Mouse (Mus musculus) small intestine, adult 2 months (tissue): Measurements from ENCODE around the gene Mapk6.

Source experiments
- CTCF ChIP-seq: fragments of 200-500 bp; IDR thresholded peaks from 2 replicates; pipeline ENCODE4 v1.5.1; 2012; ENCODE audit warnings: low read depth, mild to moderate bottlenecking, control low read depth, inconsistent platforms, low read length, moderate library complexity, mixed read lengths; ENCODE audit not compliant: insufficient replicate concordance, insufficient read length; ENCODE audit errors: extremely low read depth
- POLR2A ChIP-seq: fragments of 200-500 bp; IDR thresholded peaks from 2 replicates; pipeline ENCODE4 v1.6.1; 2012; ENCODE audit warnings: low read depth, mild to moderate bottlenecking, control low read depth, inconsistent platforms, low read length, moderate library complexity

DNA sequence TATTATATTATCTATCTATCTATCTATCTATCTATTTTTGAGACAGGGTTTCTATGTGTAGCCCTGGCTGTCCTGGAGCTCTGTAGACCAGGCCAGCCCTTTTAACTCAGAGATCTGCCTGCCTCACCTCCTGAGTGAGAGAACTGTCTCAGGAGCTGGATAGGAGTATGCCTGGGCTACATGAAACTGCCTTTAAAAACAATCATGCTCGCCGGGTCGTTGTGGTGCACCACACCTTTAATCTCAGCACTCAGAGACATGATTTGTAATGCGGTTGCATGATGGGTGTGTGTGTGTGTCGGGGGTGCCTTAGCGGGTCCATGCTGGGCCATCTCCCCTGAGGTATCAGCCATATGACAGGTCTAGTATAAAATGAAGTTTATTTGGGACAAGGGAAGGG, 25.1 kb upstream of the Mapk6 start:
- no peak for TF ChIP-seq CTCF
- TF ChIP-seq POLR2A: no peak
